Mouse (Mus musculus) adrenal gland, postnatal 10 days (tissue): ENCODE measurements around the gene Hoxb9. TPM values are rescaled to one million over a fixed set of nuclear protein-coding genes. Genes with fewer than 3 reads are reported as not detected.

Experiments used
- DNase-seq: peaks from one replicate; pipeline ENCODE4 v3.0.0; 2021; ENCODE audit warnings: mixed read lengths
- microRNA-seq: library from miRNA; unstranded; fragments of <30 nt; microRNA quantifications from one replicate; pipeline ENCODE4 v1.2.0, GENCODE M21; 2021
- total RNA-seq, 2 experiments: library from RNA; stranded (reverse); gene quantifications; 2 replicates each; pipeline ENCODE4 v1.2.3; 2021

Gene Hoxb9
- total RNA-seq, 2 experiments from 2014 or later: 55.7 to 73.6 TPM

- no peak for DNase-seq
Measured at GRCm38 (mm10) chr11:96313806-96314428, 42.7 kb downstream of the Hoxb9 start.

GRCm38 (mm10) chr11:96314671-96315343 is 43.5 kb downstream of the Hoxb9 start:
- peak; percentile 71 for DNase-seq

GRCm38 (mm10) chr11:96315344-96315681 is 44.1 kb downstream of the Hoxb9 start:
- DNase-seq: no peak

- DNase-seq: no peak
Measured at GRCm38 (mm10) chr11:96316696-96317607, 45.7 kb downstream of the Hoxb9 start.

- DNase-seq: peak; percentile 47
Measured at GRCm38 (mm10) chr11:96317608-96318367, 46.5 kb downstream of the Hoxb9 start, which contains the start of gene Hoxb4. Hoxb4 (plus strand) TSS chr11:96318267.

GRCm38 (mm10) chr11:96318368-96319070 is 47.3 kb downstream of the Hoxb9 start:
- peak; percentile 89 for DNase-seq

GRCm38 (mm10) chr11:96319071-96319902 is 48.0 kb downstream of the Hoxb9 start:
- peak; percentile 67 for DNase-seq

- peak; percentile 72 for DNase-seq
Measured at GRCm38 (mm10) chr11:96319910-96320309, 48.7 kb downstream of the Hoxb9 start.

GRCm38 (mm10) chr11:96320688-96321087 is 49.4 kb downstream of the Hoxb9 start:
- DNase-seq: peak; percentile 60

GRCm38 (mm10) chr11:96321846-96322245 is 50.6 kb downstream of the Hoxb9 start:
- DNase-seq: peak; percentile 48

- DNase-seq: no peak
Measured at GRCm38 (mm10) chr11:96322738-96323137, 51.5 kb downstream of the Hoxb9 start.

- no peak for DNase-seq
Measured at GRCm38 (mm10) chr11:96323154-96323553, 51.9 kb downstream of the Hoxb9 start, which contains the start of gene Hoxb3. Hoxb3 (plus strand) TSS chr11:96323326.

GRCm38 (mm10) chr11:96324125-96324524 is 52.9 kb downstream of the Hoxb9 start:
- DNase-seq: peak; percentile 46

- DNase-seq: no peak
Measured at GRCm38 (mm10) chr11:96324965-96325364, 53.7 kb downstream of the Hoxb9 start.

GRCm38 (mm10) chr11:96325747-96326212 is 54.5 kb downstream of the Hoxb9 start:
- peak; percentile 43 for DNase-seq

Small RNA genes lying within 50 kb of the gene (microRNA-seq; reads per million reads assigned to microRNA genes)
- gene Mir10a: 27,315 reads per million, percentile 97 among the genes with 10 or more reads in this experiment
- gene Mir196a-1: 16.6 reads per million, percentile 25 among the genes with 10 or more reads in this experiment

Other genes starting within 250 kb of the Hoxb9 start
- not detected for gene Gip, start 246.9 kb upstream of the Hoxb9 start, total RNA-seq
- gene Snf8, start 236.6 kb upstream of the Hoxb9 start, total RNA-seq: 10 to 100 TPM; 68.5 to 72.3 TPM
- gene Ube2z, start 206.1 kb upstream of the Hoxb9 start, total RNA-seq: 10 to 100 TPM; 41.7 to 44.6 TPM
- gene Atp5g1, start 195.8 kb upstream of the Hoxb9 start, total RNA-seq: 100 to 1,000 TPM; 267 to 394 TPM
- gene Calcoco2, start 159.5 kb upstream of the Hoxb9 start, total RNA-seq: not detected
- not detected for gene Ttll6, start 137.7 kb upstream of the Hoxb9 start, total RNA-seq
- gene Hoxb13, start 77.1 kb upstream of the Hoxb9 start, total RNA-seq: under 1 TPM in 1 of 2 experiments, not detected in 1; 0.12 TPM
- 10 to 100 TPM; 38.5 to 44.0 TPM for gene Hoxb8, start 10.4 kb downstream of the Hoxb9 start, total RNA-seq
- 10 to 100 TPM; 27.3 to 27.7 TPM for gene Hoxb7, start 15.2 kb downstream of the Hoxb9 start, total RNA-seq
- 10 to 100 TPM; 23.6 to 29.8 TPM for gene Hoxb6, start 21.0 kb downstream of the Hoxb9 start, total RNA-seq
- gene Hoxb5, start 31.9 kb downstream of the Hoxb9 start, total RNA-seq: 10 to 100 TPM; 12.1 to 17.1 TPM
- gene Hoxb4, start 46.8 kb downstream of the Hoxb9 start, total RNA-seq: 10 to 100 TPM in 1 of 2 experiments, 1 to 10 TPM in 1; 8.4 to 15.9 TPM
- gene Hoxb3, start 51.9 kb downstream of the Hoxb9 start, total RNA-seq: 10 to 100 TPM; 13.7 to 24.8 TPM
- 10 to 100 TPM; 16.3 to 16.7 TPM for gene Hoxb2, start 79.1 kb downstream of the Hoxb9 start, total RNA-seq
- gene Hoxb1, start 94.3 kb downstream of the Hoxb9 start, total RNA-seq: not detected
- 1 to 10 TPM; 4.7 to 7.6 TPM for gene Skap1, start 193.1 kb downstream of the Hoxb9 start, total RNA-seq